Mouse (Mus musculus) activated CD4-positive, CD25-positive, alpha-beta regulatory T cell, adult 9 weeks (primary cell): Measurements from ENCODE around the gene Gle1. TPM values are rescaled to one million over a fixed set of nuclear protein-coding genes. Genes with fewer than 3 reads are reported as not detected.

Experiments used
- polyA plus RNA-seq: library from polyadenylated mRNA; unstranded; fragments of 100-300 nt; shearing (Covaris generic); gene quantifications from one replicate; pipeline ENCODE4 v1.2.1, GENCODE M21; 2017

Gene Gle1
- 73.0 TPM for polyA plus RNA-seq

DNA sequence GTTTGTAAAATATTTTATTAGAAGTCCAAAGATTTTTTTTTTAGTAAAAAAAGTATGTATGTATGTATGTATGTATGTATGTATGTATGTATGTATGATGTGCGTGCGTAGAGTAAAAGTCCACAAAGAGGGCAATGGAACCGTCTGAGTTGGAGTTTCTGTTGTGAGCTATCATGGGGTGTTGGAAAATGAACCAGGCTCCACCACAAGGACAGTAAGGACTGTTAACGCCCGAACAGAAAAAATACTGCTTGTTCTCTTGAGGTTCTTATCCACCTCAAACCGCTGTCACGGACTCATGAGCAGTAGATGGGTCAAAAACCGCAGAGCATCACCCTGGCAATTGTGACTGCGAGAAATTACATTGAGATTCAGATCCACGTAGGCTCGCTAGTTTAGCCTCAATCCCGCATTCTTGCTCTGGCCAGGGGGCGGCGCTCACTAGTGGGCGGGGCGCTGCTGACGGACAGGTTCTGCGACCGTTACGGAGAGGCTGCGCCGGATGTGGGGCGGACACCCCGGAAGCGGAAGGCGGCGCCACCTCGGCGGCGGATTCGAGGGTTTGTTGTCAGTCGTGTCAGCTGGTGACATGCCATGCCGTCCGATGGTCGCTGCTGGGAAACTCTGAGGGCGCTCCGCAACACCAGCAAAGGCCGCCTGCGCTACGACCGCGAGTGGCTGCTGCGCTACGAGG lies at the start of gene Gle1:
Gene Gle1 (plus strand): TSS at position 521 of the 694 bp plus-strand sequence.

DNA sequence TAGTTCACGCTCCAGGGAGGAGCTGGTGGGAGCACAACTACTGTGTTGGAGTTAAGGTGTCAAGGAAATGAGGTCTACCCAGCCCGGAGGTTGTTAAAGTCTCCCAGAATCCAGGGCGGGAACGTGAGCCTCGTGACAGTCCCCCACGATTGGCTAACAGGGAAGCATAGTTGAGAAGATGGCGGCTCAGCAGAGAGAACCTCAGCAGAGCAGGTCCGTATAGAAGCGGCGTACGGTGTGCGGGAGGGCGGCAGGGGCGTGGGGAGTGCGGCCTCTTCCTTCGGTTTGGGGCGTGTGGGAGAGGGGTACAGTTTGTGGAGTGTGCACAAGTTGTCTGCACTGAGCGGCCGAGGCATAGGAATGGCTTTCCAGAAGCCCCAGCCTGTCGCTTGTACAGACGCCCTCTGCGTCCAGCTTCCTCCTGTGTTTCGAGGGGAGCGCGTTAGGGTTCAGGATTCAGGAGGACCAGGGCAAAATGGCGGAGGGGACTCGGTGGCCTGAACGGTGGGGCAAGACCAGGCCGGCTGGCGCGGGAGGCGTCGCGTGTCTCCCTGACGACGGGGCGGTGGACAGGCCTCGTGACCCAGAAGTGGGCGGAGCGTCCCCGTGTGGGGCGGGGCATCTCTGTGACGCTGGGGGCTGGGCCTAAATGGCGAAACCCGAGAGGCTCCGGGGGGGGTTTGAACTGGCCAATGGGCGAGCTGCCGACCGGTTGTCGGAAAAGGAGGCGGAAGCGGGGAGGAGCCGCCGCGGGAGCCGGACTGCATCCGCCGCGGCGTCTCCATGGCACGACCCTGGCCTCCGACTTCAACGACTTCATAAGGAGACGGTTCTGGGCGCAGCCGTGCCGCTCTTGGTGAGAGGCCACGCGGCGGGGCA lies 45.9 kb upstream of the Gle1 start, which contains the start of gene Odf2:
Gene Odf2 (plus strand): TSS at position 156 of the 879 bp plus-strand sequence.

DNA sequence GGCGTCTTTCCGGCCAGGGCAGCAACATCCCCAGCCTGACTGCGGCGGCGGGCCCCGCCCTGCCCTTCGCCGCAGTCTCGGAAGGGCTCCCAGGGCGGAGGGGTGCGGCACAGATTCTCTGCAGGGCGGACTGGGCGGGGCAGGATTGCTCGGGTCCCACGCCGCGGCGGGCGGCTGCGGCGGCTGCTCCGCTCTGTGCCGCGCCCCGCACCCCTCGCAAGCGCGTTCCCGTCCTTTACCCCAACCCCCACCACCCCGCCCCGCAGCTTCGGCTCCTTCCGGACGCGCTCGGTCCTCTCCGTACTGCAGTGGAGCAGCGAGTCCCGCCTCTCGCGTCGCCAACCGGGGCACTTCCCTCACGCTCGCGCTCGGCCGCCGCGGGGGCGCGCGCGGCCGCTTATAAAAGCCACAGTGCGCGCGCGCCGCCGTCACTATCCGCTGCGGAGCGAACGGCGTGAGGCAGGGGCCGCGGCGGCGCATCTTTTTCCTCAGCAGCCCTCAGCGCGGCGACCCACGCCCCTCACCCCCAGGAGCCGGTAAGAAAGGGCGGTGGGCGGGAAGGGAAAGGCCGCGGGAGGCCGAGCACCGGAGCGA lies 30.1 kb downstream of the Gle1 start, which contains the start of gene Sptan1:
Gene Sptan1 (plus strand): TSS at position 311 of the 594 bp plus-strand sequence.

Other genes with a start within 250 kb of the Gle1 start
- gene Gm13420, start 183.7 kb upstream of the Gle1 start, polyA plus RNA-seq = not detected
- gene Gm13547, start 176.1 kb upstream of the Gle1 start, polyA plus RNA-seq = 1.1 TPM
- gene Coq4, start 147.9 kb upstream of the Gle1 start, polyA plus RNA-seq = 12.6 TPM
- gene Trub2, start 146.9 kb upstream of the Gle1 start, polyA plus RNA-seq = 36.4 TPM
- gene Slc27a4, start 132.8 kb upstream of the Gle1 start, polyA plus RNA-seq = 2.4 TPM
- gene Urm1, start 115.4 kb upstream of the Gle1 start, polyA plus RNA-seq = 20.4 TPM
- 0.50 TPM for gene Cercam, start 66.3 kb upstream of the Gle1 start, polyA plus RNA-seq
- 78.7 TPM for gene Odf2, start 46.2 kb upstream of the Gle1 start, polyA plus RNA-seq
- gene Sptan1, start 30.1 kb downstream of the Gle1 start, polyA plus RNA-seq = 147 TPM
- 1.3 TPM for gene Wdr34, start 113.5 kb downstream of the Gle1 start, polyA plus RNA-seq
- 144 TPM for gene Set, start 122.0 kb downstream of the Gle1 start, polyA plus RNA-seq
- 1.2 TPM for gene Pkn3, start 142.3 kb downstream of the Gle1 start, polyA plus RNA-seq
- 30.3 TPM for gene Zdhhc12, start 158.2 kb downstream of the Gle1 start, polyA plus RNA-seq
- 34.3 TPM for gene Zer1, start 189.2 kb downstream of the Gle1 start, polyA plus RNA-seq
- gene Tbc1d13, start 198.3 kb downstream of the Gle1 start, polyA plus RNA-seq = 7.7 TPM
- gene Endog, start 236.1 kb downstream of the Gle1 start, polyA plus RNA-seq = 2.3 TPM
- gene Spout1, start 243.0 kb downstream of the Gle1 start, polyA plus RNA-seq = 42.8 TPM